In genomic region chr15:101145424-101146099, GRCm38 (mm10) we compare ENCODE assay signal across 8 mouse cellular contexts. TPM values are rescaled to one million over a fixed set of nuclear protein-coding genes. Genes with fewer than 3 reads are reported as not detected.
DNase-seq lines count a peak whose midpoint lies in the region; ATAC-seq and TF ChIP-seq lines count a peak whose summit lies in the region.

No protein-coding gene starts in this region.

- H3K27ac ChIP-seq in embryonic facial prominence, embryonic 10.5 days (replicated peaks), result peak overlapping the region; percentile 83
- peak overlapping the region; percentile 94 for H3K27ac ChIP-seq in intestine, postnatal 0 days (ENCODE audit: low read depth, low read length)
- no peak overlapping the region for H3K27ac ChIP-seq in midbrain, embryonic 11.5 days (ENCODE audit: low read depth, low read length)

- peak overlapping the region; percentile 38 for H3K4me3 ChIP-seq in embryonic facial prominence, embryonic 10.5 days
- peak overlapping the region; percentile 30 for H3K4me3 ChIP-seq in intestine, postnatal 0 days (ENCODE audit: low read depth, low read length)
- no peak overlapping the region; the same call in 1 of the 2 replicates for H3K4me3 ChIP-seq in midbrain, embryonic 11.5 days (ENCODE audit: low read depth, low read length)

- H3K4me1 ChIP-seq in embryonic facial prominence, embryonic 10.5 days, result peaks cover 73% of the 10 kb centered on the region
- peaks cover 37% of the 10 kb centered on the region for H3K4me1 ChIP-seq in intestine, postnatal 0 days (replicated peaks; ENCODE audit: control insufficient read depth, insufficient read depth, low read length)
- peaks cover 10% of the 10 kb centered on the region for H3K4me1 ChIP-seq in midbrain, embryonic 11.5 days (ENCODE audit: control insufficient read depth, insufficient read depth, low read length)

- H3K27me3 ChIP-seq in embryonic facial prominence, embryonic 10.5 days (replicated peaks; ENCODE audit: low read depth, poor library complexity, severe bottlenecking), result 0 out of 2 replicates have a peak, but pooled peaks cover 5% of the 10 kb centered on the region
- no peaks in the 10 kb centered on the region for H3K27me3 ChIP-seq in intestine, postnatal 0 days (replicated peaks; ENCODE audit: control insufficient read depth, insufficient read depth, low read length)
- H3K27me3 ChIP-seq in midbrain, embryonic 11.5 days (ENCODE audit: control insufficient read depth, insufficient read depth, low read length), result no peaks in the 10 kb centered on the region

- peak overlapping the region; percentile 8; the same call in 1 of the 2 replicates for H3K9ac ChIP-seq in intestine, postnatal 0 days (ENCODE audit: low read depth, low read length)
- H3K9ac ChIP-seq in midbrain, embryonic 11.5 days (ENCODE audit: low read length), result peak overlapping the region; percentile 47; the same call in 1 of the 2 replicates

- no peaks in the 10 kb centered on the region for H3K36me3 ChIP-seq in embryonic facial prominence, embryonic 10.5 days (replicated peaks)
- no peaks in the 10 kb centered on the region for H3K36me3 ChIP-seq in intestine, postnatal 0 days (ENCODE audit: control insufficient read depth, insufficient read depth)
- H3K36me3 ChIP-seq in midbrain, embryonic 11.5 days (ENCODE audit: control insufficient read depth, insufficient read depth, low read length), result no peaks in the 10 kb centered on the region

- 9% methylated on average over 19 of the region's 19 CpGs for WGBS in embryonic facial prominence, embryonic 10.5 days
- WGBS in intestine, postnatal 0 days, result 4% methylated on average over 19 of the region's 19 CpGs
- WGBS in midbrain, embryonic 11.5 days, result 13% methylated on average over 19 of the region's 19 CpGs

- peak; percentile 98 for DNase-seq in adrenal gland, postnatal 14 days
- peak; percentile 97 for DNase-seq in embryonic facial prominence, embryonic 10.5 days (ENCODE audit: low spot score)
- DNase-seq in left cerebral cortex, postnatal 4 days, result peak; percentile 95
- peak; percentile 99 for DNase-seq in midbrain, embryonic 11.5 days (ENCODE audit: low spot score, missing footprints)
- peak; percentile 91 for DNase-seq in right cerebral cortex, postnatal 4 days
- peak; percentile 96 for DNase-seq in yolk sac, embryonic 10.5 days (ENCODE audit: low spot score)

- ATAC-seq in granulocyte monocyte progenitor cell, adult 5-6 weeks (replicated peaks; ENCODE audit: poor library complexity, severe bottlenecking), result peak; percentile 84
- peak; percentile 94 for ATAC-seq in intestine, postnatal 0 days
- peak; percentile 91 for ATAC-seq in midbrain, embryonic 11.5 days (ENCODE audit: low FRiP score)

- peak overlapping the region; percentile 68 for H3K4me2 ChIP-seq in intestine, postnatal 0 days (replicated peaks; ENCODE audit: low read depth)
- H3K4me2 ChIP-seq in midbrain, embryonic 11.5 days, result peak overlapping the region; percentile 42

- H3K9me3 ChIP-seq in embryonic facial prominence, embryonic 10.5 days, result no peaks in the 10 kb centered on the region
- no peaks in the 10 kb centered on the region for H3K9me3 ChIP-seq in intestine, postnatal 0 days (ENCODE audit: control insufficient read depth)
- H3K9me3 ChIP-seq in midbrain, embryonic 11.5 days (ENCODE audit: control insufficient read depth, low read length), result no peaks in the 10 kb centered on the region

- peak; percentile 99 for TF ChIP-seq CTCF in intestine, postnatal 0 days (IDR thresholded peaks at IDR 0.05; ENCODE audit: low read depth)

- intact Hi-C loops in left cerebral cortex, postnatal 4 days (cut with DNase I), result no loop called here

RNA-seq across cellular contexts. Expression of gene Acvrl1, which starts 17.2 kb away (rescaled TPM):
- total RNA-seq in adrenal gland, postnatal 14 days (2021), result 16.7 and 20.7 TPM in 2 replicates
- polyA plus RNA-seq in embryonic facial prominence, embryonic 10.5 days (2016; fragmentation: Nextera tagmentation; extraction: Ambion mirVana), result 10.3 and 10.6 TPM in 2 replicates
- total RNA-seq in granulocyte monocyte progenitor cell, adult 5-6 weeks (2014; fragmentation: Nextera tagmentation), result 0.30 TPM in 1 of 2 replicates, not detected in the other
- total RNA-seq in granulocyte monocyte progenitor cell, adult 5-6 weeks (2017), result 0.73 and 2.7 TPM in 2 replicates
- 13.8 and 14.6 TPM in 2 replicates for polyA plus RNA-seq in intestine, postnatal 0 days (2015; fragmentation: Nextera tagmentation; extraction: Ambion mirVana)
- 1 to 10 TPM; 8.4 to 9.7 TPM for total RNA-seq in left cerebral cortex, postnatal 4 days (2021)
- 4.2 and 5.0 TPM in 2 replicates for polyA plus RNA-seq in midbrain, embryonic 11.5 days (2014; fragmentation: Nextera tagmentation; extraction: Ambion mirVana)

RNA-seq across cellular contexts. Expression of gene Acvr1b, which starts 28.3 kb away (rescaled TPM):
- total RNA-seq in adrenal gland, postnatal 14 days (2021), result 9.0 and 11.2 TPM in 2 replicates
- 5.5 and 6.2 TPM in 2 replicates for polyA plus RNA-seq in embryonic facial prominence, embryonic 10.5 days (2016; fragmentation: Nextera tagmentation; extraction: Ambion mirVana)
- total RNA-seq in granulocyte monocyte progenitor cell, adult 5-6 weeks (2014; fragmentation: Nextera tagmentation), result 6.9 and 8.7 TPM in 2 replicates
- total RNA-seq in granulocyte monocyte progenitor cell, adult 5-6 weeks (2017), result 6.9 and 9.9 TPM in 2 replicates
- polyA plus RNA-seq in intestine, postnatal 0 days (2015; fragmentation: Nextera tagmentation; extraction: Ambion mirVana), result 6.0 and 6.8 TPM in 2 replicates
- total RNA-seq in left cerebral cortex, postnatal 4 days (2021), result 10 to 100 TPM; 96.1 to 98.6 TPM
- 14.7 and 15.2 TPM in 2 replicates for polyA plus RNA-seq in midbrain, embryonic 11.5 days (2014; fragmentation: Nextera tagmentation; extraction: Ambion mirVana)

RNA-seq across cellular contexts. Expression of gene Ankrd33, which starts 30.0 kb away (rescaled TPM):
- total RNA-seq in adrenal gland, postnatal 14 days (2021), result not detected in 2 replicates
- 0.10 TPM in 1 of 2 replicates, not detected in the other for polyA plus RNA-seq in embryonic facial prominence, embryonic 10.5 days (2016; fragmentation: Nextera tagmentation; extraction: Ambion mirVana)
- total RNA-seq in granulocyte monocyte progenitor cell, adult 5-6 weeks (2014; fragmentation: Nextera tagmentation), result not detected in 2 replicates
- not detected in 2 replicates for total RNA-seq in granulocyte monocyte progenitor cell, adult 5-6 weeks (2017)
- polyA plus RNA-seq in intestine, postnatal 0 days (2015; fragmentation: Nextera tagmentation; extraction: Ambion mirVana), result not detected in 2 replicates
- not detected for total RNA-seq in left cerebral cortex, postnatal 4 days (2021)
- not detected in 2 replicates for polyA plus RNA-seq in midbrain, embryonic 11.5 days (2014; fragmentation: Nextera tagmentation; extraction: Ambion mirVana)
